Mouse (Mus musculus) cerebellum, adult 18-20 months (tissue): ENCODE data around the gene Spata17.
A peak's percentile ranks its signal among the peaks of the same experiment; 100 is the strongest.

Source experiments
- DNase-seq, 2 experiments: peaks; one replicate each; pipeline ENCODE4 v3.0.0; 2021

The Spata17 gene

DNA sequence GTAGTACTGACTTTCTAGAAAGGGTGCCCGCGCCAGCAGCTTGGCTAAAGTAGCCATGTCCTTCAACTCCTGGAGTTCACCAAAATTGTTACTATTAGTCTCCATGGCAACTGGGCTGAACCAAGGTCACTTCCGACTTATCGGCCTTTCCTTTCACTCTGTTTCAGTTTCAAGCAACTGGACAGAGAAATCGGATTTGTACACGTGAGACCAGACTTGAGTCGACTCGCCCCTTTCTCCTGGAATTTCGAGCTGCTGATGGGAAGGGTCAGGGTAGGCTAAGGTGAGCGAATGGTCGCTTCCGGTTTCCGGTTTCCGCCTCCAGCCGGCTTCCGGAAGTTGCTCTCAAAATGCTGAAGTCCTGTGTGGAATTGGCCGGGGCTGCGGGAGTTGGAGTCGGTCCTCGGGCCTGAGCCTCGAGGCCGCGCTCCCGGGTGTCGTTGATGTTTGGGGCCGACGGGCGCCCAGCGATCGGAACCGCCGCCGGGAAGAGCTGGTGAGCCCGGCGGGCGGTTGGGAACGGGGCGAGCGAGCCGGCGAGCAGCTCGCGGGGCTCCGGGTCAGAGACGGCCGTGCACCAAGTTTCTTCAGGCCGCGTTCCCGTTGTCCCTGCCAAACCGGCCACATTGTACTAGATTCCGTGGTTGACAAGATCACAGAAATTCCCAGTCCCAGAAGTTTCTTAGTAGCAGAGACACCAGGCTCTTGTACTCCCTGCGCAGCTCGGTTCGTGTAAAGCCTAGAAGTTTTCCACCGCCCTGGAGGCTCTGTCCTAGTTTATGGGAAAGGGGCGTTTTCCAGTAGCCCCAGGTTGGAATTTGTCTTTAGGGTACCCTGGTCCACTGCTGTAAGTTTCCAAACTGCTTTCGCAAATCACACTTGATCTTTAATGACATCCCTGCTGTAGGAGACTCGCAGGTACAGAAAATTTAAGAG is at the start of gene Spata17, which contains the start of gene Gpatch2:
Spata17 (minus strand) TSS at position 285 of the 936 bp plus-strand sequence.
Gpatch2 (plus strand) TSS at position 328 of the 936 bp plus-strand sequence.
- peak; percentile 79 to 80 for DNase-seq

GRCm38 (mm10) chr1:187258756-187259155 is 43.5 kb upstream of the Spata17 start:
- DNase-seq = no peak

- no peak for DNase-seq
Observed at GRCm38 (mm10) chr1:187250741-187251262, 35.5 kb upstream of the Spata17 start.

DNA sequence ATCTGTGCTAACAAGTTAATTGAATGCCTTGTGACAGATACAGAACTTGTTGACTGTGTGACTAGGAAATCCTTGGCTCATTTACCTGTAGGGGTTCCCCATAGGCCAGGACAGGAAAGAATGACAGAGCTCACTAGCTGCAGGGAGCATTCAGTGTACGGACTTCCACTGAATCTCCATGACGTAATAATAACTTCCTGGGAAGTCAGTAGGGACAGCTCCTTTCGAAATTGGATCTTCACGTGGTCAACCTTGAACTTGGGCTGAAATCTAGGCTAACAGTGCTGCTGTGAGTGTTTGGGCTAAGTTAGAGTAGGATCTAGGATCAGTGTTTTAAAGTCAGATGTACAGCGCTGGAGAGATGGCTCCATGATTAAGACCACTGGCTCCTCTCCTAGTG is 29.5 kb upstream of the Spata17 start:
- no peak for DNase-seq

DNA sequence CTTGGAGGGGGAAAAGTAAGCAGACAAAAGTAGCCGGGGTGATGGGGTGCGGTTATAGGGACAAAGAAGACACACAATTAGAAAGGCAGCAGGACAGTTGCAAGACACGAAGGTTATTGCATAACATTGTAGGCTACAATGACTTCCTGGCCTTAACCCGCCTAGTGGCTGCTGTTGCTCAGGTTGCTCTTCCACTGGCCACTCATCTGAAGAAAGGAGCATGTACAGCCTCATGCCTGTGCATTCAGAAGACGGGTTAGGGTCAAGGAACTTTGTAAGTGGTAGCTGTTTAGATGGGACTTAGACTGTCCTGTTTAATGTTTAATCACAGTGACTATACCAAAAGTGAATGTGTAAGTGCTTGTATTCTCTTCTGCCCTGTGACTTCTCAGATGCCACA is 26.1 kb upstream of the Spata17 start:
- no peak for DNase-seq

DNA sequence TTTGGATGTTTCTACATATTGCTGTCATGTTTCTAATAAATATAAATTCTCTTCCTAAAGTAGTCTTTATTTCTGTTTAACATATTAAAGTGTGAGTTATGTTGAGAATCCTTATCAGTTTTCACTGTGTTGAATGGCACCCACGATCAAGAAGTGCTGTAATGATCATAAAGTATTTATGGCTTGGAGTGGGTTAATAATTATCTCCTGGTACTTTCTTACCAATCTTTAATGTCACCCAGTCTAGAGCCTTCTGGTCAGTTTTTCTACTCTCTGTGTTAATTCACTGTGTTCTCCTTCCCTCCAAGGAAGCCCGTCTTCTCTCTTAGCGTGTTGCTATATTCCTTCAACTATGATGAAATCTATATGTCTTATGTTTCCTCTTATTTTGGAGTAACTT is 25.0 kb upstream of the Spata17 start:
- no peak for DNase-seq

DNA sequence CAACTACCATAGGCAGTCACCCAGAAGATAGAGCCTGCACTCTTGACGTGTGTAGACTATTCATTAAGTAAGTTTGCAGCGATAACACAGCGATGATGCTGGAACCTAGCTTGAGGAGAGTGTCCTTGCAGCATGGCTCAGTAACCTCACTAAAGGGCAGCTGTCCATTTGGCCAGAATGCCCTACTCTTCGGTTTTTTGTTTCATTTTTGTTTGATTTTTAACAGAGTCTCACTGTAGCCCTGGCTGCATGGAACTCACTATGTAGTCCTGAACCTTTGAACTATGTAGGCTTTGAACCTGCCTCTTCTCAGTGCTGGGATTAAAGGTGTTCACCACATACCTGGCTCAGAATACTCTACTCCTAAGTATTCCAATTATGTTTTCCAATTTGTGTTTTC is 22.8 kb upstream of the Spata17 start:
- DNase-seq = no peak

DNA sequence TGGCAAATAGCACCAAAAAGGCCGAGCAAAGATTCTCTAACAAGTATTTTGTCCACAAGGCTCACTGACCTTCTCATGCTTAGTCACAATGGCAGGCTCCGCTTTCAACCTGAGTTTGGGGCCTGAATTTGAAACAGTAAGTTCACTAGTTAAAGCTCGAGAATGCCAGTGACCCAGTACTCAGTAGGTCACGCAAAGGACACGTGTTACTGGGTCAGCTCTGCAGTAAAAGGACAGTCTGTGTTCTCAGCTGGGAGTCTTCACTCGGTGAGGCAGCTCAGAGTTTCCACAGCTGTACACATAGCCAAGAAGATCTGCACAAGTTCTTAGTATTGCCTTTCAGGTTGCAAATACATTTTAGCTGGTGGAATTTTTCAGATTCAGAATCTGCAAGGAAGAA is 21.0 kb upstream of the Spata17 start:
- no peak for DNase-seq

- DNase-seq = no peak
Observed at GRCm38 (mm10) chr1:187235161-187235560, 19.9 kb upstream of the Spata17 start.

DNA sequence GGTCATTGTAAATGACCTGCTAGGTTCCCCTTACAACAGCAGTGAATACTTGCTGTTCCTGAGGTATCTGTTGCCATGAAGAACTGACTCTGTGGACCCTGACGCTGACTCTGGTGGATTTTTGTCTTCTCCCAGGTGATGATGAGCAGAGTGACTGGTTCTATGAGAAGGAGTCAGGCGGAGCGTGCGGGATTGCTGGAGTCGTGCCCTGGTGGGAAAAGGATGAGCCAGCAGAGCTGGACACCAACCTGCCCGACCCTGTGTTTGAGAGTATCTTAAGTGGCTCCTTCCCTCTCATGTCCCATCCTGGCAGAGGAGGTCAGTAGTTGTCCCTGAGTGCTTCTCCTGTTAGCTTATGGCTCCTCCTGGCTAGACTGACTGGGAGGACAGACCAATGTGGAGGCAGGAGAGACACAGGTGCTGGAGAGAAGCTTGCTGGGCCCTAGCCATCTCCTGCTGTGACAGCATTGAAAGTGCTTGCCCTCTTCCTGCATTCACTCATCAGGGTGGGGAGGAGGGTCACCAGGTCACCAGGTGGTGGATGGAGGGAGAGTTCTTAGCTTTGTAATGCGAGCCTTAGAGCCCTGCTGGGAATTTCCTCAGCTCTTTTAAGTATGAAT is 17.8 kb upstream of the Spata17 start:
- DNase-seq = peak; percentile 51 to 53

GRCm38 (mm10) chr1:187232196-187232955 is 17.1 kb upstream of the Spata17 start:
- DNase-seq = no peak

GRCm38 (mm10) chr1:187230255-187230654 is 15.0 kb upstream of the Spata17 start:
- DNase-seq = no peak

GRCm38 (mm10) chr1:187228414-187229146 is 13.3 kb upstream of the Spata17 start:
- no peak for DNase-seq

DNA sequence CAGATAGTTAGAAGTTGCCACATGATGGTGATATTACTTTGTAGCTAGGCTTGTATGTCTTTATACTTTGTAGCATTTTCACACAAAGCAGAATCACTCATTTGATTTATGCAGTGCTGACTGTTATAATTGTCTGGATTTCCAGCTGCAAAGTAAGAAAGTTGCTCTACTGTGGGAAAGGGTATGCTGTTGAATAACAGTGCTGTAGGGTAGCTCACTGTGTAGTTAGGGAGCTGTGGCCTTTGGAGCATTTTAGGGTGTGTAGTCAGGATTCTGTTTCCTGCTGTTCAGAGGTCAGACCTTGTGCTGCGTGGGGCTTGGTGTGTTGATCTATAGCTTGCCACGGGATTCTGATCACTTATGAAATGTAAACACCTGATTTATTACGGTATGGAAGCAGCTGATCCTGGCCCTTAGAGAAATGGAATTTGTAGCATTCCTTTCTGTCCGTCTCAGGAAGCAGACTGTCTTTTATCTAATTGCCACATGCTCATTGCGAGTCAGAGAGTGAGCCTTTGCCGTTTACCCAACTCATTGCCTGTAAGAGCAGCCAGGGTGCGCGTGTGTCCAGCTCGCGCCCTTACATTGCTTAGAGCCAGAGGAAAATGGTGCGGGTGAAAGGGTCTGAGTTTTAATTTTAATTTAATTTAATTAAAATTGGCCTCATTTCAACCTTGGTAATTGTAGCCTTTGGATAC is 11.2 kb upstream of the Spata17 start:
- no peak for DNase-seq

GRCm38 (mm10) chr1:187220756-187221155 is 5.5 kb upstream of the Spata17 start:
- no peak for DNase-seq

GRCm38 (mm10) chr1:187216620-187217410 is 1.6 kb upstream of the Spata17 start:
- DNase-seq = no peak

GRCm38 (mm10) chr1:187210736-187211135 is 4.5 kb downstream of the Spata17 start:
- no peak for DNase-seq

GRCm38 (mm10) chr1:187209496-187209895 is 5.8 kb downstream of the Spata17 start:
- no peak for DNase-seq

GRCm38 (mm10) chr1:187205506-187205905 is 9.8 kb downstream of the Spata17 start:
- no peak for DNase-seq

- no peak for DNase-seq
Observed at GRCm38 (mm10) chr1:187178546-187178945, 36.7 kb downstream of the Spata17 start.

GRCm38 (mm10) chr1:187175991-187176390 is 39.3 kb downstream of the Spata17 start:
- no peak for DNase-seq
